10 mouse cellular contexts compared by ENCODE assay signal in the genomic region with DNA sequence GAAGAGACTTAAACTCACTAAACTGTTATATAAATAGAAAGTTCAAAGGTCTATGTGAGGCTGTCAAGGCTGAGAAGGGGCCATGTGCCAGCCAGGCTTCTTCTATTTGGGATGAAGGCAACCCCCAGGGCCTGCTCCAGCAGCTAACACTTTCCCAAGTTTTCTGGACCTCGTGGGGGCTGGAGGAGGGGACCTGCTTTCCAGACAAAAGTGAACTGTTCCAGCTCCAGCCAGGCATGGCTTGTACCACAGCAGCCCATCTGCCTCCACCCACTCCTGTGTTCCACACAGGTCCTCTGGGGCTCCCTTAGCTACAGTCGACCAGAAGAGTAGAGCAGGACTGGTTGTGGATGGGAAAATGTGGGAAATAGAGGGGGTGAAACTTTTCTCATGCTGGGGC. TPM values are rescaled to one million over a fixed set of nuclear protein-coding genes. Genes with fewer than 3 reads are reported as not detected.
DNase-seq lines count a peak whose midpoint lies in the region; ATAC-seq lines count a peak whose summit lies in the region.
"Had no signal": no experiment of that assay in that cellular context is flagged by ENCODE, and none has a peak within 500 bp of the region (broad histone marks: within the 10 kb centered on the region; RNA-seq: fewer than 3 reads in every experiment).

No protein-coding gene starts in this region.

- H3K9me3 ChIP-seq in hindbrain, embryonic 10.5 days: no peaks in the 10 kb centered on the region
- no peaks in the 10 kb centered on the region for H3K9me3 ChIP-seq in hindbrain, embryonic 12.5 days (replicated peaks)
- H3K9me3 ChIP-seq in forebrain, embryonic 16.5 days (ENCODE audit: control insufficient read depth, low read length): no peaks in the 10 kb centered on the region

- H3K27ac ChIP-seq in hindbrain, embryonic 10.5 days: no peak overlapping the region
- H3K27ac ChIP-seq in hindbrain, embryonic 12.5 days: no peak overlapping the region
- H3K27ac ChIP-seq in forebrain, embryonic 16.5 days (ENCODE audit: low read length): no peak overlapping the region
- H3K27ac ChIP-seq: macrophage had no signal

- 16% methylated on average over 2 of the region's 2 CpGs for WGBS in hindbrain, embryonic 10.5 days
- 10% methylated on average over 2 of the region's 2 CpGs for WGBS in hindbrain, embryonic 12.5 days
- WGBS in forebrain, embryonic 16.5 days: 0% methylated on average over 2 of the region's 2 CpGs

- H3K27me3 ChIP-seq in hindbrain, embryonic 10.5 days (ENCODE audit: insufficient read depth, poor library complexity, severe bottlenecking): peaks cover 20% of the 10 kb centered on the region
- H3K27me3 ChIP-seq in hindbrain, embryonic 12.5 days: peaks cover 7% of the 10 kb centered on the region; the same call in 1 of the 2 replicates
- H3K27me3 ChIP-seq in forebrain, embryonic 16.5 days (replicated peaks; ENCODE audit: control insufficient read depth, insufficient read depth, low read length): no peaks in the 10 kb centered on the region

- ATAC-seq in hindbrain, embryonic 12.5 days (ENCODE audit: low FRiP score): no peak
- ATAC-seq in forebrain, embryonic 16.5 days: no peak
- ATAC-seq: CD4-positive, CD25-positive, alpha-beta regulatory T cell, adult 4 months had no signal

- peak; percentile 47 for DNase-seq in hindbrain, embryonic 10.5 days (ENCODE audit: low spot score)
- peak; percentile 59 for DNase-seq in embryo, embryonic 10 days (ENCODE audit: low spot score)
- peak; percentile 49 for DNase-seq in mesoderm, embryonic 11.5 days (ENCODE audit: low read depth, low spot score)
- no peak for DNase-seq in spleen, adult 18-20 months
- DNase-seq in left cerebral cortex, adult 18-20 months (ENCODE audit: low spot score in 2 of 2): no peak
- no peak for DNase-seq in gastrocnemius, postnatal 4 days (ENCODE audit: low spot score in 2 of 2)

- no peaks in the 10 kb centered on the region for H3K36me3 ChIP-seq in hindbrain, embryonic 10.5 days
- no peaks in the 10 kb centered on the region for H3K36me3 ChIP-seq in hindbrain, embryonic 12.5 days
- H3K36me3 ChIP-seq in forebrain, embryonic 16.5 days (ENCODE audit: control insufficient read depth, insufficient read depth): no peaks in the 10 kb centered on the region

- H3K4me1 ChIP-seq in hindbrain, embryonic 10.5 days (replicated peaks): peaks cover 11% of the 10 kb centered on the region; the same call in 1 of the 2 replicates
- 0 out of 2 replicates have a peak, but pooled peaks cover 4% of the 10 kb centered on the region for H3K4me1 ChIP-seq in hindbrain, embryonic 12.5 days
- peaks cover 3% of the 10 kb centered on the region for H3K4me1 ChIP-seq in forebrain, embryonic 16.5 days (replicated peaks; ENCODE audit: control insufficient read depth, insufficient read depth, low read length)

- no peak overlapping the region for H3K4me3 ChIP-seq in hindbrain, embryonic 10.5 days
- H3K4me3 ChIP-seq in hindbrain, embryonic 12.5 days: no peak overlapping the region
- no peak overlapping the region for H3K4me3 ChIP-seq in forebrain, embryonic 16.5 days (replicated peaks; ENCODE audit: low read length)

- no peak overlapping the region; the same call in 1 of the 2 replicates for H3K4me2 ChIP-seq in hindbrain, embryonic 12.5 days (replicated peaks)
- peak overlapping the region; percentile 23 for H3K4me2 ChIP-seq in forebrain, embryonic 16.5 days (ENCODE audit: low read length)

- no peak overlapping the region for H3K9ac ChIP-seq in hindbrain, embryonic 12.5 days
- H3K9ac ChIP-seq in forebrain, embryonic 16.5 days (replicated peaks; ENCODE audit: low read depth, low read length): no peak overlapping the region

RNA-seq across cellular contexts. Expression of a gene that starts 4.1 kb away (rescaled TPM):
- 4.9 and 6.8 TPM in 2 replicates for polyA plus RNA-seq in hindbrain, embryonic 10.5 days (2016; fragmentation: Nextera tagmentation; extraction: Ambion mirVana)
- polyA plus RNA-seq in hindbrain, embryonic 12.5 days (2016; fragmentation: Nextera tagmentation; extraction: Ambion mirVana): 17.5 and 24.5 TPM in 2 replicates
- polyA plus RNA-seq in forebrain, embryonic 16.5 days (2015; fragmentation: Nextera tagmentation; extraction: Ambion mirVana): 15.1 and 15.4 TPM in 2 replicates
- total RNA-seq in left cerebral cortex, adult 18-20 months (2021): 10 to 100 TPM; 21.6 to 21.7 TPM
- total RNA-seq in gastrocnemius, postnatal 4 days (2021): 1 to 10 TPM; 3.7 to 4.1 TPM
- polyA plus RNA-seq: CD4-positive, CD25-positive, alpha-beta regulatory T cell, adult 4 months had no signal

Comparison
In these comparisons a context has a peak if more than half of its experiments do, and no peak if none do; other contexts are left out.
1. DNase-seq: peak in hindbrain, embryonic 10.5 days (single experiment), embryo, embryonic 10 days (single experiment) and mesoderm, embryonic 11.5 days (single experiment); none in spleen, adult 18-20 months (0 of 2), left cerebral cortex, adult 18-20 months (0 of 2) and gastrocnemius, postnatal 4 days (0 of 2).